Mouse (Mus musculus) activated CD4-positive, CD25-positive, alpha-beta regulatory T cell, adult 4 months (primary cell): ENCODE measurements around the gene Ccdc105. TPM values are rescaled to one million over a fixed set of nuclear protein-coding genes. Genes with fewer than 3 reads are reported as not detected.

Experiments
- ATAC-seq: one replicate; pipeline ENCODE4 v1.8.0; 2017
- polyA plus RNA-seq, 2 experiments: library from polyadenylated mRNA; unstranded; fragments of 100-300 nt; shearing (Covaris generic); gene quantifications; one replicate each; pipeline ENCODE4 v1.2.1; 2017

The Ccdc105 gene
- not detected for polyA plus RNA-seq

DNA sequence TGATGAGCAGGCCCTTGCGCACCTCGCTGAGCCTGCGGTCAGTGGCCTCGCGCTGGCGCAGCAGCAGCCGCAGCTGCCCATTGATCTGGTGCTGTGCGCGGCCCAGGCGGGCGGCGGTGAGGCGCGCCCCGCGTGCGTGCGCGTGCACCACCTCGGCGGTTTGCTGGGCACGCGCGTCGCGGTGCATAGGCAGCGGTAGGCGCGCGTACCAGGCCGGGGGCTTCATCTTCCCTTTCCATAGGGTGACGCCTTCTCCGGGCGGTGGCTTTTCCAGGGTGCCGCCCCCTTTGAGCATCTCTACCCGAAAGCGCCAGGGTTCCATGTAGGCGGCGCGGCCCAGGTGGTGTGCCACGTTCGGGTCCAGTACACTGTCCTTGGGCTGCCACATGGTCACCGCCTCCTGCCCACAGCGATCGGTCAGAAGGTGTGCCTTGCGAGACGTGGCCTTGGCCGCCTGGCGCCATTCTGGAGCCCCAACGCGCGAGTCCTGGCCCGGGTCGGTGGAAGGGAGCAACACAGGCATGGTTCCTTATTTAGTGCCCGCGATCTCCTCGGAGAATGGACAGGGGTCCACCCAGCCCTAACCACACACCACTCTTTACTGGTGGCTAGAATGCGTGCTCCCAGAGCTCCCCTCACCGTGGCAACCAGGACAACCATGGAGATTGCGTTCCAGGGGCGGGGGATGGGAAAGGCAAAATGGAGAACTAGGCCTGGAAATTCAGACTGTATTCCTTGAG, at the start of gene Ccdc105:
Gene Ccdc105 (minus strand): TSS at position 614 of the 740 bp plus-strand sequence.
- ATAC-seq: no peak

DNA sequence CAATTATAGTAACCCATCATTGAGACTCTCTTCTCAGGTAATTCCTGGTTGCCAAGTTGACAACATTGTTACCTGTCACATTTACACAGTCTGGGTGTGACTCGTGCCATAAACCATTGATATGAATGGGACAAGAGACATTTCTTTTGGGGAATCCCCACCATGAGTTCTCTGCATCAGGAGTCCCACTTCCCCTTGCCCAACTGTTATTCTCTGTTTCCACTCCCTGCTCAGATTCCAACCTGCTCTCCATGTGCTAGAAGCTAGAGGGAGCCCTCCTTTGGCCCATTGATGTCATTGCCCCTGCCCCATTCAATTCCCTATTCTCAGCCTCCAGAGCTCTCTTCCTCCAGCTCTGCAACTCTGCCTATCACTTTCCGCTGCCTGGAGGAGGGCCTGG, 48.6 kb upstream of the Ccdc105 start:
- ATAC-seq: no peak

DNA sequence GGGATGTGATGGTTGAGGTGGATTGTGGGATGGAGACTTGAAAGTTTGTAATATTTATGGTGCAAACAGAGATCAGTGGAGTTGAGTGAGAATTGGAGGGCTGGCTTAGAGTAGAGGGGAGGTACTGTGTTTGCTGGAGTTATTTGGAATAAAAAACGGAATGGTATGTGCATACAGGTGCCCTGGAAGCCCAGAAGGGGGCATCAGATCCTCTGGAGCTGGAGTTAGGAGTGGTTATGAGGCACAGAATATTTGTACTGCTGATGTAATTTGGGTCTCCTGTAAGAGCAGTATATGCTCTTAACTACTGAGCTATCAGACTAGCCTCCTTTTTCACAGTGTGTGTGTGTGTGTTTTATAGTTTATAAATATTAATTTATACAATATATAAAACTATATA, 37.7 kb upstream of the Ccdc105 start:
- ATAC-seq: no peak

DNA sequence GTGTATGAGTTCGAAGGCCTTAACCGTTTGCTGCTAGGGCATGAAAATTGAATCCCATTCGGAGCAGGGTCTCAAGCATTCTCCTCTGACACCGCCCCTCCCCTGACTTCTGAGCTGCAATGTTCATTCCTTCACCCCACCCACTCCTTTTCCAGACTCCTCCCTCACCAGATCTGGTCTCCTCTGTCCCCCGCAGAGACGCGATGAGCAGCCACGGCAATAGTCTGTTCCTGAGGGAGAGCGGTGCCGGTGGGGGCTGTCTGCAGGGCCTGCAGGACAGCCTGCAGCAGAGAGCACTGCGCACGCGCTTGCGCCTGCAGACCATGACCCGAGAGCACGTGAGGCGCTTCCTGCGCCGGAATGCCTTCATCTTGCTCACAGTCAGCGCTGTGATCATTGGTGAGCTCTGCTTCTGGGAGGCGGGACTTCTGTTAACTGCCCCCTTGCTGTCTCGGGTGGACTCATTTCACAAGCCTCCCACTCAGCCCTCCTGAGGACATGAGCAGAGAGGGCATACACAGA, 34.8 kb upstream of the Ccdc105 start:
- ATAC-seq: no peak

DNA sequence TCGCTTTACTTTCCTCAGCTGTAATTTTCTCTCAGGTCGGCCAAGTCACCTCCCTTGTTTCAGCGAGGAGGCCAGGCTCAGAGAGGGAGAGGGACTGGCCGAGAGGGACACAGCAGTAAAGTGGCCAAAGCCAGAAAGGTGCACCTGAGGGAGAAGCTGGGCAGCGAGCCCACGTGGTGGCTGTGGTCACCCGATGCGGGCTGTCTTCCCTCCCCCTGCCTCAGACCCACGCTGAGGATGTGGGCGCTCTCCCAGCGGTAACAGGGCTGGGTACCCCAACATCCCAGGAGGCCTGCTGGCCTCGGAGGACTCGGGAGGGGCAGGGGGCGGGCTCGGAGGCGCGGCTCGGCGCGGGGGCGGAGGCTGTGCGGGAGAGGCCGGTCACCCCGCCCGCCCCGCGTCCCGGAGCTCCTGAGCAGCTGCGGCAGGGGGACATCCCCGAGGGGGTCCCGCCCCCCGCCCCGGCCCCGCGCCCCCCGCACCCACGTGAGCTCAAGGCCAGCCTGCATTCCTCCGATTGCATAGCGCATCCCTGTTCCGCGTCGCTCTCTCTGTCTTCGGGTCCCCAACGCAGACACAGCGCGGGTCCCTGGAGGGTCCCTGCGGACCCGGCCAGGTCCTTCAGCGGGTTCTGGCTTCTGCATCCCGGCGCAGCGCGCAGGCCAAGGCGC, 27.3 kb upstream of the Ccdc105 start, which contains the start of gene Slc1a6:
Gene Slc1a6 (plus strand): TSS at position 516 of the 671 bp plus-strand sequence.
- ATAC-seq: no peak

DNA sequence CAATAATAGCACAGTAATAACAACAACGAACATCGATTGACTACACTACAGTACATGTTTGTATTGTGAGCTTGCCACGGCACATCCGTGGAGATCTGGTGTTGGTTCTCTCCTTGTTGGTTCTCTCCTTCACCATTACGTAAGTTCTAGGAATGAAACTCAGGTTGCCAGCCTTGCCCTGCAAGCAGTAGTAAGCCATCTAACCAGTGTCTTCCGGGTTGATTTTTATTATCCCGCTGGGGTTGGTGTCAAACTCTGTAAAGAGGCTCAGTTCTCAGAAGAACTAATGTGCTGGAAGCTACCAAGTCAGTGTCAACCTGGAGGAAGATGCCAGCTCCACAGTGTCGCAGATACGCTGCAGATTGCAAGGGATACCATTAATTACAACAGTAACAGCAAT, 26.7 kb upstream of the Ccdc105 start:
- ATAC-seq: no peak

DNA sequence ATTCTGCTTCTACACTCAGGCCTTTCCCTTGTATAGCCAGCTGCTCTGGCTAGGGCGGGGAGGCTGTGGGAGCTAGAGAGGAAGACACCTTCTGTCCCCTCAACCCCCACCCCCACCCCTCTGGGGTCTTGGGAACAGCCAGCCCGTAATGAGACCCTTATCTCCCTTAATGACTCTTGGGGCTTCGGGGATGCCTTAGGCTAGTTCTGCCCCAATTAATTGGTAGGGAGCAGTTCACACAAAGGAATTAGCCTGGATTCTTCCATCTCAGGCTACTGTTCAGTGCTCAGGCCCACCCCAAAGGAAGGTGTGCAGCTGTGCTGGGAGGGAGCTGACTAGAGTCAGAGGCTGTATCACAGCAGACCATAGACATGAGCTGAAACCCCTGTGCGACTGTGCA, 23.0 kb upstream of the Ccdc105 start:
- ATAC-seq: no peak

DNA sequence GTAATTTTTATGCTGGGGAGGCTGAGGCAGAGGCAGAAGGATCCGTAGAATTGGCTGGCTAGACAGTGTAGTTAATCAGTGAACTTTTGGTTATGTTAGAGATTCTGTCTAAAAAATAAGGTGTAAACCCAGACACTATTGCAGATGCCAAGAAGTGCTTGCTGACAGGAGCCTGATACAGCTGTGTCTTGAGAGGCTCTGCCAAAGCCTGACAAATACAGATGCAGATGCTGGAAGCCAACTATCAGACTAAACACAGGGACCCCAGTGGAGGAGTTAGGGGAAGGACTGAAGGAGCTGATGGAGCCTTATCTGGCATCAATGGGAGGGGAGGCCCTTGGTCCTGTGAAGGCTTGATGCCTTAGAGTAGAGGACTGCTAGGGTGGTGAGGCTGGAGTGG, 12.7 kb upstream of the Ccdc105 start:
- no peak for ATAC-seq

DNA sequence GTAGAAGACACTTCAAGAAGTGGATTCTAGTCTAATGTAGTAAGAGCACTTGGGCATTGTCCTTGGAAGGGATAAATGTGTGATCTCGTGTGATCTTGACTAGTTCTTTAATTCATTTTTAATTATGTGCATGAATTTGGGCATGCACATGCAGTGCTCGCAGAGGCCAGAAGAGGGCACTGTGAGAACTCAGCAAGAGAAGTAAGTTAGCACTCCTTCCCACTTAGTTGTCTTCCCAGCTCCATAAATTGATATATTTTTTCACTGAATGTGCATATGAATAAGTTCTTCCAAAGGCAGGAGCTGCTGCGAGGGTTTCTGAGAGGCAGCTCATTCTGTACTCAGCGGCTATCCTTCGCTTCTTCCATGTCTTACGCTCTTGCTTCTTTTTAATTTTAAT, 3.2 kb upstream of the Ccdc105 start:
- ATAC-seq: no peak

DNA sequence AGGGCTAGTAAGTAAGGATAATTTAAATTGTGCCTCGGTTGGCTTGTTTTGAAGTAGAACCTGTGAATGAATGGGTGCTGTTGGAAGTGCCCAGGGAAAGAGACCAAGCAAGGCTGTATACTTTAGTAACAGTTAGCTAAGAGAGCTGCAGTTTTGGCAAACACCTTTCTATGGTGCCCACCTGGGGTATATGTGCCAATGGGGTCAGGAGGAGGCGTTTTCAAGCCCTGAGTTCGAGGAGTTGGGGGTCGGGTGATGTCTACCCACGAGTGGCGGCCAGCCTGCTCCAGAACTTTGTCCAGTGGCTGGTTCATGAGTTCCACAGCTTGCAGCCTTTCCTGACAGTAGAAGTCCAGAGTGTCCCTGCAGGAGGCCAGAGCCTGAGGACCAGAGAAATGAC, 3.9 kb downstream of the Ccdc105 start:
- ATAC-seq: no peak

DNA sequence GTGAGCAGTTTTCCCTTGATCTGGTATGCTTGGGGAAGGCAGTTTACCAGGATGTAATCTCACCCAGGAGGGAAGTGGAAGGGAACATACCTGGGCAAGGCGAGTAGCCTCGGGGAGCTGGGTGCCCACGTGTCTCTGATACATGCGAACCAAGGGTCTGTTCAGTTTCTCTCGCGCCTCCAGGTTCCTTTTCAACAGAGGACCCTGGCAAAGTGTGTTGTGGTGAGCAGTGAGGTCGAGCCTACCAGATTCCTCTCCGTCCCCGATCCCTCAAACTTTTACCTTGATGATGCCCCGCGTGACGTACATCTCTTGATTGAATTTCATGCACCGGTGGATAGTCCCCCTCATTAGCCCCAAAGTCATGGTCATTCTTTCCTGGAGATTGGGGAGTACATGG, 4.7 kb downstream of the Ccdc105 start:
- ATAC-seq: no peak

DNA sequence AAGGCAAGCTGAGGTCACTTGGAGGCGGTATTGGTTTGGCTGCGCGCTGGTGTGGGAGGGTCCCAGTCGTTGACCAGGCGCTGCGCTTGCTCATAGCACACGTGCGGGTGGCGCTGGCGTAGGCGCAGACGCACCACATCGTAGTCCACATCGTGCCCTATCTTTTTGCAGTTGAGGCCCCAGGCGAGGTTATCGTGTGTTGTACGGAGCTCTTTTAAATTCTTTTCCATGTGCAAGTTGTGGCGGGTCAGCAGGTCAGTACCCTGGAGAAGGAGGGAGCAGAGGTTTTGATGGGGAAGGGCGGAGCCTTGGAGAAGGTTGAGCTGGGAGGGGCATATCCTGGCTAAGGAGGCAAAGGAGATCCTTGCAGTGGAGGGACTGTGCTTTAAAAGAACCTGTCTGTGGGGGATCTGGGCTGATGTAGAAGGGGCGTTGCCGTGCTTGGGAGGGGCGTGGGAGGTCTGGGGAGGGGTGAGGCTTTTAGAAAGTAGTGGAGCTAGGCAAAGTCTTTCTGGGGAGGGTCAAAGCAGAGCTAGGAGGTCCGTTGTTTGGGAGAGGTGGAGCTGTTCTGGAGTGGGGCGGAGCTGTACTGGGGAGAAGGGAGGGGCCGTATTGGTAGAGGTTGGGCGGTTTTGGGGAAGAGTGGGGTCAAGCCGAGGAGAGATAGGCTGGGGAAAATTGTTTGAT, 5.7 kb downstream of the Ccdc105 start:
- ATAC-seq: no peak

DNA sequence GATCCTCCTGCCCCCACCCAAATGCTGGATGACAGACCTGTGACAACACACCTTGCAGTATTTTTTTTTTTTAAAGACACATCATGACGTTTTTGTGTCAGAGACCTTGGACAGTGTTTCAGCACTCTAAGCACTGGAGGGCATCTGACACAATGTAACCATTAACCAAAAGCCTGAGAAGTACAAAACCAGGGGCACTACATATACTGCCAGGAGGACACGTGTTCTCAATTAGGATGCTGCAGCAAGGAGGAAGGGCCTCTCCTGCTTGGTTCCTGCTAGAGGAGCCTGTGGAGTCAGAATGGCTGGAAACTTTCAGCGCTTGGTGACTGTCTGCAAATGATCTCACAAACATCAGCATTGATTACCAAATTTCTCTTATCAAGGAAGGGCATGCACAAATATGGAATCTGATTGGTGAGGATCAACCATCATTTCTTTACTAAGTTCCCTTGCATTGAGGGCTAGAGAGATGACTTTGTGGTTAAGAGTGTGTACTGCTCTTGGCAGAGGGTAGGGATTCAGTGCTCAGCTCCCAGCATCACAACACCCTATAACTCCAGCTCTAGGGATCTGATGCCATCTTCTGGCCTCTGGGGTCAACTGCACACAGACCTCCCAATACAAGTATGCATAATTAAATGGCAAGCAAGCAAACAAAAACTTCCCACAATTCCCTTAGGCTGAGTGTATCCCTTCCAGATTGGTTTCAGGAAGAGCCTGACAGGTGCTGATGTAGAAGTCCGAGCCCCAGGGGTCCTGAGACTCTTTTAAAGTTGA, 7.2 kb downstream of the Ccdc105 start:
- no peak for ATAC-seq

DNA sequence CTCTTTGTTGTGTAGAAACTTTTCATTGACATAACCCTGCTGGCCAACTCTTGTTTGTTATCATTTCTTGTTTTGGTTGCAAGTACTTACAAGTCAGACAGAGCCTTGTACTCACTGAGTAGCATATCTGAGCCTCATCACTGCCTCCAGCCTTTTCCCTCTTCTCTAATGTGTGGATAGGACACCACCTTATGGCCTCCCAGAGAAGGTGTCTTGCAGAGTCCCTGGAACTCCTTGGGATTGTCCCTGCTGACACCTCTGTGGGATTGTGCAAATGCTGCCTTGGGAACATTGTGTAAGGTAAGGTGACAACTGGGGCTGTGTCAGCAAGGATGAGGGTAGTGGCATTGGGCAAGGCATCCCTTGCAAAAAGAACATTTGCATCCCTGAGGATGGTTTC, 9.1 kb downstream of the Ccdc105 start:
- ATAC-seq: no peak

DNA sequence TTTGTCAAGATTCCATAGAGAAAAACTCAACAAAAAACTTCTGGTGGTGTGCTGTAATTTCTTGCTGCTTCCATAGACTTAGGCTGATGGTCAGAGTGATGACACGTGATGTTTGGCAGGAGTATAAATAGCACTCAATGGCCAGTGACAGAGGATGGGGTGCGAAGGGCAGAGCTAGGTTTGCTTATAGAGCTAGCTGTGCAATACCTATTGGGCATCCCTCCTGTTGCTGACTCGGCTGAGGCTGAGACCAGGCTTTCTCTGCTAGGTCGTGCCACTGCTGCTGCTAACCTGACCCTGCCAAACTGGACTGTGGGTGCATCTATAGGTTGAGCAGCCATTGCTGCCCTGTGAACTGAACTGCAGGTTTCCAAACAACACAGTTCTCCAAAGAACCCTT, 13.0 kb downstream of the Ccdc105 start:
- ATAC-seq: no peak

DNA sequence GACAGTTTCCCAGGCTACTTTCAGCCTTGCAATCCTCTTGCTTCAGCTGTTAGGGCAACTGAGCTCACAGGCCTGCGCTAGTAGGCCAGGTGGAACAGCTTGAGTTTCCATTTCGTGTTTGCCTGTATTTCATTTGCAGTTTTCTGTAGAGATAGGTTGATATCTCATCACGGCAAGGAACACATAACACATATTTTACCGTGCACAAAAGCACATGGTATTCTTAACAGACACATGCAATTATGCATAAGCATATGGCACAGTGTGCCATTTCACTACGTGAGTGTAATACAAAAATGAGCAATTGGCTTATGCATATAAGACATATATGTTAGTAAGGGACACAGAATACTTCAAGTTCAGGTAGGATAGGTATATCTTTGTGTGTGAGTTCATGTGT, 25.0 kb downstream of the Ccdc105 start:
- no peak for ATAC-seq

DNA sequence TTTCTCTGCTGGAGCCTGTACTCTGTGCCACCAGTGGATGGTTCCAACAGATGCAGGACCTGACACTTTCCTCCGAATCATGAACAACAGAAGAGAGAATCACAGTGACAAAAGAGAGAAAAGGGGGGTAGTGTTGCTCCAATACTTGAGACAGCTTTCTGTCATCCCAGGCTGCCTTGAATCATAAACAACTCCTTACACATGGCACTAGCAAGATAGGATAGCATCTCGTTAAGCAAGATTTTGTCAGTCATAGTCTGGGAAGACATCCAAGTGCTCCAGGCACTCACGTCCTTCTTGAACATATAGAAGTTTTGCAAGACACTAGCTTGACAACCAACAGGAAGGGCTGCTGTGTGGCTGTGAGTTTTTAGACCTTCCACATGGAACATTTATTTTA, 25.8 kb downstream of the Ccdc105 start:
- ATAC-seq: no peak

DNA sequence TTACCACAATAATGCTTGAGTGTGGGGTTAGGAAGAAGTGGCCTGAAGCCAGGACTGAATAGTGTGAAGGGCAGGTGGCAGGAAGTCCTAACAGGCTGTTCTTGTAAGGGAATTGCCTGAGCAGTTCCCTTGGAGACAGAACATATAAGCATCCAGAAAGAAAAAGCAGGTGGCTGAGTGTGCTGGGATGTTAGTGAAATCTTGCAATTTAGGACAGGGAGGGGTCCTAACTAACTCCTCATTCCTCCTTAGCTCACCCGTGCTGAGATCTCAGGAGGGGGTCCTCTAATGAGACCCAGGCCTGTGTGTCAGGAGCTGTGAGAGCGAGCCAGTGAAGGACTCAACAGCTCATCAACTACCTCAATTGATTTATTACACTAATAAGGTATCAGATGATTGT, 29.4 kb downstream of the Ccdc105 start:
- ATAC-seq: no peak

DNA sequence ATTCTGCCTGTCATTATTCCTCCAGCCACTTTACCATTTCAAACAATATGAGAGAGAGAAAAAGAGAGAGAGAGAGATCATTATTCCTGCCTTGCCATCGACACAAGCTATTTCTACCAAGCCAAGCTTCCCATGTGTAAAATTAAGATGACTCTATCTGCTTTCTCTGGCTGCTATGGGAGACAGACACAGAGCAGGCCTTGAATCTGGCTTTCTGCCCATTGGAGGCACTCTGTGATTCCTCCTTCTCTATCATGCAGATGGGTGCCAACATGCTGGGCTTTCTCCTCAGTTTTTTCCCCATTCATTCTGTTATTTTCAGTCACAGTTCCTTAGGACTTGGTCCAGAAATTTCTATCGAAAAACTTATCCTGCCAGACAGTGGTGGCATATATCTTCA, 30.2 kb downstream of the Ccdc105 start:
- ATAC-seq: no peak

DNA sequence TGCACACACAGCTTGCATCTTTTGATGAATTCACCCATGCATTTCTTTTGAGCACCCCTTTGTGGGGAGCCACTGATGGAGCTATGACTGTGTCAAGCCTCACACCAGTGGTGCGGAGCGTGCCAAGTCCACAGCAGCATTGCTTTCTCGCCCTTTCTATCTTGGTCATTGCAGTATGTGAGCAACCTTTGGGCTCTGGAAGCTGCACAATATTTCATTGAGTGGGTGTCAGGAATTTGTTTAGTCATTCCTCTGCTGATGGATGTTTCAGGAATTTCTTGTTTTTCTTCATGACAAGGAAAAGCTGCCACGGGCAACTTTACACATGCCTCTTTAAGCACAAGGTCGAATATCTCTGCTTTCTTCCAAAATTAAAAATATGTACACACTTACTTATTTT, 30.8 kb downstream of the Ccdc105 start:
- no peak for ATAC-seq

DNA sequence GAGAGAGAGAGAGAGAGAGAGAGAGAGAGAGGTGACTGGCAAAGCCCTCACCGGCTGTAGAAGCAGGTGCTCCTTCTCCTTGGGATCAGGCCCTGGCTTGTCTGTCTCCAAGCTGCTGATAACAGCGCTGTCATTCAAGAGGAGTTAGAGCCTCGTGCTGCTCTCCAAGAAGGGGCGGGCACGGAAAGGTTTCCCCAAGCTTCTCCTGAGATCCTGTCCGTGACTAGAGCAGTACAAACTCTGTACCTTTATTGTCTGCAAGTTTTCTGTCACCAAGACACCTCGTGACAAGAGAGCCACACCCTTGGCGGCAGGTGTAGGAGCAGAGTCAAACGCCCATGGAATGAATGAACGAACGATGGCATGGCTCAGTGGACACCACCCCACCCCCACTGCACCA, 34.8 kb downstream of the Ccdc105 start, which contains the start of gene Casp14:
Gene Casp14 (minus strand): TSS at position 239 of the 400 bp plus-strand sequence.
- ATAC-seq: no peak

DNA sequence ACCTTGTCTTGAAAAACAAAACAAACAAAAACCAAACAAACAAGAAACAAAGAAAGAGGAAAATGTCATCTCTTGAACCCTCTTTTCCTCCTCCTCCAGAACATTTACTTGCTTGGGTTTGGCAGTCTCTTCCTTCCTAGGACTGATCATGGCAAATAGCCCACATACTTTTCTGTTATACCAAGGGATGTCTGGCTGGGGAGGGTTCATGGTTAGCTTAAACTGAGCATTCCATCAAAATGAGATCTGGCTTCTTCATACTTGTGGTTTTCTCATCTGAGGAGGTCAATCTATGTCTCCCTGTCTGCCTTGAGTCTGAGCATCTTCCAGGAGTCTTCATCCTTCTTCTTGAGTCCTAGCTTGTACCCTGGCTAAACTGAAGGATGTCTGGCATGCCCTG, 36.6 kb downstream of the Ccdc105 start:
- ATAC-seq: no peak

DNA sequence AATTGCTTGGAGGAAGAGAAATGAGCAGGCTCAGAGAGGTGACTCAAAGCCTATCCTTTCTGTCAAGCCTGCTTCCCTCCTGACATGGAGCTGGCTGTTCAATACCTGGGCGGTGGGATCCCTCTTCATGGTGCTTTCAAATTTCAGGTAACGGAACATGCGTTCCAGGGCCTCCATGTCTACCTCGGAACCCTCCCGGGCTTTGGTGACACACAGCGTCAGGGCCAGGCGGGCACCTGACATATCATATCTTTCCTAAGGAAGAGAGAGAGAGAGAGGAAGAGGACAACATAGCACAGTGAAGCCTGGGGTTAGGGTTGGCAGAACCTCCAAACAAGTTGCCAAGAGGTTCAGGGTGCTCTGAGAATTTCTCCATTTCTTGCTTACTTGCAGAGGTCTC, 37.7 kb downstream of the Ccdc105 start:
- ATAC-seq: no peak
